Mouse (Mus musculus) naive thymus-derived CD4-positive, alpha-beta T cell, adult 5 months (primary cell): ENCODE data around the gene Clec10a. TPM values are rescaled to one million over a fixed set of nuclear protein-coding genes. Genes with fewer than 3 reads are reported as not detected.

ENCODE experiments used
- polyA plus RNA-seq: library from polyadenylated mRNA; unstranded; fragments of 100-300 nt; shearing (Covaris generic); gene quantifications from one replicate; pipeline ENCODE4 v1.2.1, GENCODE M21; 2017

Clec10a gene
- not detected for polyA plus RNA-seq

DNA sequence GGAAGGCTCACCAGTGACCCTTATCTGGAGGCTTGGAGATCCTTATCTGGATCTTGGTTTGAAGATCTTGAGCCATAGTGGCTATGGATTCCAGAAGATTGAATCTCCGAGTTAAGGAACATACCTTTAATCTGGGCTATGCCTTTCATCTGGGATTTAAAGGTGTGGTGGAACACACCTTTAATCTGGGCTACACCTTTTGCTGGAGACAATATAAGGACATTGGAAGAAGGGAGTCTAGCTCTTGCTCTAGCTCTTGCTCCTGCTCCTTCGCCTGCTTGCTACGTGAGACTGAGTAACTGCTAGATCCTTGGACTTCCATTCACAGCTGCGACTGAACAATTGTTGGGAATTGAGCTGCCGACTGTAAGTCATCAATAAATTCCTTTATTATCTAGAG is at the start of gene Clec10a:
Clec10a (plus strand) TSS at position 301 of the 400 bp plus-strand sequence.

DNA sequence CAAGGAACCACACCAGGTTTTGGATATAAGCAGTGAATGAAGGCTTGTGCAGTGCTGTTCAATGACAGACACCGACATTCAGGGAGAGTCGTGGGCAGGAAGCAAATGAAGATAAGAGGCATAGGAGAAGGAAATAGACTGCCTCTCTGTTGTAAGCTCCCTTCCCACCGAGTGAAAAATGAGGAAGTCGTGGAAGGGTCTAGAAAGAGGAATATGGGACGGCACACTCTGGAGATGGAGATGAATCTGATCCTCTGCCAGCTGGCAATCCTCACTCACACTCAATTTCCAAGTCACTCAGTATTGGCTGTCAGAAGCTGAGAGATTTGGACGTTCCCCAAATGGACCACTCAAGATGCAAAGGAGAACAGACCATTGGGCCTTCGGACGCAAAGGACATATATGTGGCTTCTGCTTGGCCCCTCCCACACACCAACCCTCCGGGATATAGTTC is 26.0 kb upstream of the Clec10a start, which contains the start of gene Mgl2:
Mgl2 (plus strand) TSS at position 404 of the 454 bp plus-strand sequence.

DNA sequence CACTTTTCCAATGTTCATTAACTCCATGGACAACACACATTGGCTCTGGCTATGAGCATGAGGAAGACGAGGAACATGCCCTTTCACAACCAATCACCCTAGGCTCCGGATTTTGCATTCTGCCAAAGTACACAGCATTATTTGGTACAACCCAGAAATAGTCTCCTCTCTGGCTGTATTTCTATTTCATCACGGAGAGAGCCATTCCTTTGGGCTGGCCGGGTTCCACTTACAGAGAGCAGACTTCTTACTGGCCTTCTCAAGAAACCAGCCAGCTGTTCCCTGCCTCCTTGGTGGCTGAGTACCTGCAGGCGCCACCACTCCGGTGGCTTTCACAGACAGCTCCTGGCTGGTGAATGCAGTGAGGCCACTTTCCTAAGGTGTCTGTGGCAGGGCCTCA is 56.4 kb downstream of the Clec10a start, which contains the start of gene Slc16a11:
Slc16a11 (plus strand) TSS at position 330 of the 400 bp plus-strand sequence.

Other genes starting within 250 kb of the Clec10a start
- gene Gps2, start 242.3 kb upstream of the Clec10a start, polyA plus RNA-seq, result 253 TPM
- 965 TPM for gene Eif5a, start 234.2 kb upstream of the Clec10a start, polyA plus RNA-seq
- gene Ybx2, start 220.4 kb upstream of the Clec10a start, polyA plus RNA-seq, result not detected
- not detected for gene Slc2a4, start 208.0 kb upstream of the Clec10a start, polyA plus RNA-seq
- gene Cldn7, start 191.4 kb upstream of the Clec10a start, polyA plus RNA-seq, result not detected
- gene Ctdnep1, start 175.0 kb upstream of the Clec10a start, polyA plus RNA-seq, result 31.4 TPM
- 47.8 TPM for gene Elp5, start 173.7 kb upstream of the Clec10a start, polyA plus RNA-seq
- gene Gabarap, start 165.1 kb upstream of the Clec10a start, polyA plus RNA-seq, result 310 TPM
- gene Phf23, start 160.4 kb upstream of the Clec10a start, polyA plus RNA-seq, result 49.5 TPM
- gene Dvl2, start 155.6 kb upstream of the Clec10a start, polyA plus RNA-seq, result 27.2 TPM
- 87.7 TPM for gene Acadvl, start 140.8 kb upstream of the Clec10a start, polyA plus RNA-seq
- gene Dlg4, start 139.3 kb upstream of the Clec10a start, polyA plus RNA-seq, result 2.4 TPM
- not detected for gene Asgr1, start 102.1 kb upstream of the Clec10a start, polyA plus RNA-seq
- not detected for gene Asgr2, start 63.6 kb upstream of the Clec10a start, polyA plus RNA-seq
- not detected for gene Mgl2, start 25.9 kb upstream of the Clec10a start, polyA plus RNA-seq
- gene Slc16a11, start 56.6 kb downstream of the Clec10a start, polyA plus RNA-seq, result 0.19 TPM
- 1.00 TPM for gene Slc16a13, start 64.9 kb downstream of the Clec10a start, polyA plus RNA-seq
- not detected for gene Bcl6b, start 73.6 kb downstream of the Clec10a start, polyA plus RNA-seq
- gene 0610010K14Rik, start 81.7 kb downstream of the Clec10a start, polyA plus RNA-seq, result 100 TPM
- gene Gm21988, start 83.6 kb downstream of the Clec10a start, polyA plus RNA-seq, result 3.2 TPM
- gene Rnasek, start 83.6 kb downstream of the Clec10a start, polyA plus RNA-seq, result 214 TPM
- not detected for gene Alox12, start 99.2 kb downstream of the Clec10a start, polyA plus RNA-seq
- gene Alox12e, start 166.4 kb downstream of the Clec10a start, polyA plus RNA-seq, result not detected
- not detected for gene Alox15, start 195.8 kb downstream of the Clec10a start, polyA plus RNA-seq